Mouse (Mus musculus): ENCODE results near the gene Slc16a3. TPM values are rescaled to one million over a fixed set of nuclear protein-coding genes. Genes with fewer than 3 reads are reported as not detected.

Slc16a3 gene
- polyA plus RNA-seq, 1 experiment from 2014 or later: 2.9 TPM

Other genes starting within 250 kb of the Slc16a3 start
- 87.6 and 95.8 TPM in 2 replicates for gene Cenpx, start 234.7 kb upstream of the Slc16a3 start, polyA plus RNA-seq (2014; fragmentation: Nextera tagmentation; extraction: Ambion mirVana)
- 53.9 and 59.4 TPM in 2 replicates for gene Lrrc45, start 234.6 kb upstream of the Slc16a3 start, polyA plus RNA-seq (2014; fragmentation: Nextera tagmentation; extraction: Ambion mirVana)
- gene Rac3, start 227.0 kb upstream of the Slc16a3 start, polyA plus RNA-seq (2014; fragmentation: Nextera tagmentation; extraction: Ambion mirVana): 70.7 and 135 TPM in 2 replicates
- gene Dcxr, start 221.2 kb upstream of the Slc16a3 start, polyA plus RNA-seq (2014; fragmentation: Nextera tagmentation; extraction: Ambion mirVana): 10.2 and 10.5 TPM in 2 replicates
- 0.39 and 0.81 TPM in 2 replicates for gene Cbr2, start 216.4 kb upstream of the Slc16a3 start, polyA plus RNA-seq (2014; fragmentation: Nextera tagmentation; extraction: Ambion mirVana)
- gene Hmga1b, start 185.7 kb upstream of the Slc16a3 start, polyA plus RNA-seq (2014; fragmentation: Nextera tagmentation; extraction: Ambion mirVana): 0.52 and 2.1 TPM in 2 replicates
- 89.6 and 91.1 TPM in 2 replicates for gene Rfng, start 164.3 kb upstream of the Slc16a3 start, polyA plus RNA-seq (2014; fragmentation: Nextera tagmentation; extraction: Ambion mirVana)
- 302 and 312 TPM in 2 replicates for gene Gps1, start 164.2 kb upstream of the Slc16a3 start, polyA plus RNA-seq (2014; fragmentation: Nextera tagmentation; extraction: Ambion mirVana)
- 44.8 and 47.8 TPM in 2 replicates for gene Dus1l, start 152.1 kb upstream of the Slc16a3 start, polyA plus RNA-seq (2014; fragmentation: Nextera tagmentation; extraction: Ambion mirVana)
- 107 and 117 TPM in 2 replicates for gene Fasn, start 123.9 kb upstream of the Slc16a3 start, polyA plus RNA-seq (2014; fragmentation: Nextera tagmentation; extraction: Ambion mirVana)
- 6.1 and 6.7 TPM in 2 replicates for gene Ccdc57, start 15.6 kb upstream of the Slc16a3 start, polyA plus RNA-seq (2014; fragmentation: Nextera tagmentation; extraction: Ambion mirVana)
- gene Csnk1d, start 42.9 kb downstream of the Slc16a3 start, polyA plus RNA-seq (2014; fragmentation: Nextera tagmentation; extraction: Ambion mirVana): 57.8 and 81.1 TPM in 2 replicates
- gene Cd7, start 90.9 kb downstream of the Slc16a3 start, polyA plus RNA-seq (2014; fragmentation: Nextera tagmentation; extraction: Ambion mirVana): not detected in 2 replicates
- not detected in 2 replicates for gene Sectm1b, start 115.1 kb downstream of the Slc16a3 start, polyA plus RNA-seq (2014; fragmentation: Nextera tagmentation; extraction: Ambion mirVana)
- gene Sectm1a, start 132.7 kb downstream of the Slc16a3 start, polyA plus RNA-seq (2014; fragmentation: Nextera tagmentation; extraction: Ambion mirVana): not detected in 2 replicates
- not detected in 2 replicates for gene Tex19.2, start 170.2 kb downstream of the Slc16a3 start, polyA plus RNA-seq (2014; fragmentation: Nextera tagmentation; extraction: Ambion mirVana)
- not detected in 2 replicates for gene Tex19.1, start 197.7 kb downstream of the Slc16a3 start, polyA plus RNA-seq (2014; fragmentation: Nextera tagmentation; extraction: Ambion mirVana)
- gene Uts2r, start 211.8 kb downstream of the Slc16a3 start, polyA plus RNA-seq (2014; fragmentation: Nextera tagmentation; extraction: Ambion mirVana): 0.15 and 0.23 TPM in 2 replicates

Data from neural tube, embryonic 14.5 days (tissue).